Mouse (Mus musculus) T-helper 2 cell (primary cell): ENCODE results near the gene Ndufs2.

Experiments
- in situ Hi-C: fragments of 300-600 bp; cut with MboI, MseI; formaldehyde crosslinking; loops from one replicate; pipeline ENCODE4 v1.15.1; 2025; ENCODE audit warnings: high pct_unique_total_duplicates

The Ndufs2 gene

DNA sequence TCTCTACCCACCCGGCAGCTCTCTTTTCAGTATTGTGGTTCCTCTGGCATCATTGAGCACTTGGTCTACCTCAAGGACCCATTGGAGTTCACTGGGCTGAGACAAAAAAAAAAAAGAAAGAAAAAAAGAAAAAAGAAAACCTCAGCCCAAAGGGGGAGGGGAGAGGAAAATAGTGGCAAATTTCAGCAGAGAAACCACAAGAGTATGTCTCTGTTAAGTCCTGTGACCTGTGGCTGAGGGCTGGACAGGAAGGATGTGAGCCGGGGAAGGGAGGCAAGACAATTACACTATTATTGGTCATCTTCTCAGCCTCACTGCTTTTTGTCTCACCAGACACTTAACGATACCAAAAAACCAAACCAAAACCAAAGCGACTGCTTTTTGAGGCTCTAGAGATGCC, 19.3 kb downstream of the Ndufs2 start:
- in situ Hi-C loops, result no loop called here

DNA sequence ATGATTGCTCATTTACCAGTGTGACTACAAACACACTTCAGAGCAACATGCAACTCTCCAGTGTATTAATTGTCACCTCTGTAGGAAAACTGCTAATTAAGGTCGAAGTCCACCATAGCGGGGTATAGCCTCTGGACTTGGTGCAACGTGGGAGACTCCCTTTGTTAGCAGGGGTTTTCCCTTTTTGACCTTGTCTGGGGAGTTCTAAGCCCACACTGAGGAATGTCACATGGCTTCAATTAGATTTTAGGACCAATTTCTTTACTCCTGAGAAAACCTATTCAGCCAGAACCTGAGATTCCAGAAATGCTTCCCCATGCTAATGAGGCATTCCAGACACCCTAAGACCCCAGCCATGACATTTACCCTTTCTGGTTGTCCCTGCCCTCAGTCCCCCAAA, 21.0 kb downstream of the Ndufs2 start:
- in situ Hi-C loops, result no loop called here

DNA sequence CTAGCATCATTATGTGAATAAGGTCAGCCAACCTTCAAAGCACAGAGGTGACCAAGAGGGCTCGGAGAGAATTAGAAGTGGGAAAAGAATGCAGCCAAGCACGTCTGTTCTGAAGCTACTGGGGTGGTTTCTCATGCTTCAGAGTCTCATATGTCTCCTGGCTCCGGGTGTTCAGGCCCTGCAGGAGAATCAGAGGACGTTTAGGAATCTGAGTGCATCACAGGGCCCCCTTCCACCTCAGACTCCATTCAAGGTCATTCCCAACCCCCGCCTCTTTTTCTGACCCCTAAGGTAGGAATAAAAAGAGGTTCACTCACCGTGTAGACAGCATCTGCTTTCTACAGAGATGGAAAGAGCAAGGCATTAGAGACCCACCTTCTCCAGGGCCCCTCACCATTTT, 21.4 kb downstream of the Ndufs2 start:
- in situ Hi-C loops, result no loop called here

DNA sequence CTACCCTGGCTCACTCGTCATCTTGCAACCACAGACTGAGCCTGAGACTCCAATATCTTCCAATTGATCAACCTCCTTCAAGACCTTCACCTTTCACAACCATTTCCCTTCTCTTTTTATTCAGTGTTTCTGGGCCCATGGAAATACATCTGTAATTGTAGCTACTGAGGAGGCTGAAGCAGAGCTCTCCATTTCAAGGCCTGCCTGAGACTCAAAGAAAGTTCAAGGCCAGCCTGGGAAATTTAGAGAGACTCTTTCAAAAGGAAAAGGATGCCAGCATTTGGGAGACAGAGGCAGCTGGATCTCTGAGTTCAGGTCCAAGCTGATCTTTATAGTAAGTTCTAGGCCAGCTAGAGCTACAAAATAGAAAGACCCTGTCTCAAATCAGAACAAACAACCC, 23.3 kb downstream of the Ndufs2 start:
- in situ Hi-C loops, result no loop called here

DNA sequence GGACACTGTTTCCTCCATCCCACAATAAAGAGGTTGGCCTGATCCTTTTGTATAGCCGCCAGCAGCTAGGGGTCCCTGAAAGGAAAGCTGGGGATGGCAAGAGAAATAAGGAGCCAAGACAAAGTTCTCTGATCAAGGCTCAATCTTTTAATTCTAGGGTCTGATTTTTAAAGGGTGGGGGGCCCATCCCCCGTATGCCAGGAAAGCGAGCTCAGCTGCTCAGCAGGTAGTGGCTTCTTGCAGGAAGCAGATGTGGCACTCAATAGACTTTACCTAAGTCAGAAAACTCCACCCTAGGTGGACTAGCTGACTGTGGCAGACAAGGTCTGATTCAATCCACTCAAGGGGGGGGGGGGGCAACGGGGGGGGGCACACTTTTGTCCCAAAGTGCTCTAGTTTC, 24.4 kb downstream of the Ndufs2 start:
- in situ Hi-C loops, result no loop called here

DNA sequence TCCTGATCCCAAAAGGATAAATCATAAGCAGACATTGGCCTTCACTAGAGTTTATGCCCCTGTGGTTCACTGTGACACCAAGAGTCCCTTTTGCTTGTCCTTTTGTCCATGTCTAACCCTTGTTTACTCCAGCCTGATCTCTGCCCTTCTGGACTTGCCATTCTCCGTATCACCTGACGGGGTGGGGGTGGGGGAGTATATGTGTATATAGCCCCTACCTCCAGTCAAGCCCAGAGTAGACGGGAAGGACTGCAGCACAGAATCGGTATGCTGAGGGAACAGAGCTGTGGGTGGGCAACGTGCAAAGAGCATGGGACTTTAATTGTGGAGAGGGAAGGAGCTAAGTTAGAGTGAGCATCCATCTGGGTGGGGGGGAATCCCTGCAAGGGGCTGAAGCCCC, 26.3 kb downstream of the Ndufs2 start, which contains the start of gene Apoa2:
Gene Apoa2 (plus strand): TSS at position 198 of the 400 bp plus-strand sequence.
- in situ Hi-C loops, result loop anchor here (5.0 kb wide), 1 partner anchor 108 kb away; no protein-coding TSS in a partner anchor

DNA sequence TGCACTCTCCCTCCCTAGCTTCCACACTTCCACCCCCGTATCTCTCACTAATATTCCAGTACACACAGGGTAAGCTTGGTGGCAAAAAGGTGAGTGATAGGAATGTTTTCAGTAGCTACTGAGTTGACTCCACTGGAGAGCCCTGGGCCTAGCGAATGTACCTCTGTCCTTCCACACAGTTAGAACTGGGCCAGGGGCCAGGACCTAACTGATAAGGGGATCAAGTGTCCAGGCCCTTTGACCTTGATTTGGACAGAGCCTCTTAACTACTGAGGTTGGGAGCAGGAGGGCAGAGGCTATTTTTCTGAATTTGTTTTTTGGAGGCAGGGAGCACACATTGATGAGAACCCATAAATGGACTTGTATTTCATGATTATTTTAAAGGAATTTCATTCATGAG, 27.4 kb downstream of the Ndufs2 start:
- in situ Hi-C loops, result loop anchor here (5.0 kb wide), 1 partner anchor 106 kb away; no protein-coding TSS in a partner anchor

DNA sequence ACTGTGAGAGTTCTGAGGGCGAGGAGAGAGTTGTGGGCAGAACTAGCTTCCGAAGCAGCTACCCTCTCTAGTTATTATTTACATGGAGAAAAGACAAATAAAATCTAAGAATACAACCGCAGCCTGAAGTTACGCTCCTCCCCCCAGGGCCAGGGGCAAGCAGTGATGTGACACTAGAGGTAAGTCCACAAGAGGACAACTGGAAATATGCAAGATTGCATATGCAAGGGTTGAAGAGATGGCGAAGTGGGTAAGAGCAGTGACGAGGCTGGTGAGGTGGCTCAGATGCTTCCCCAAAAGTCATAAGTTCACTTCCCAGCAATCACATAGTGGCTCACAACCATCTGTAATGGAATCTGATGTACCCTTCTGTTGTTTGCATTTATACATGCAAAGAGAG, 28.0 kb downstream of the Ndufs2 start:
- in situ Hi-C loops, result loop anchor here (5.0 kb wide), 1 partner anchor 106 kb away; no protein-coding TSS in a partner anchor

DNA sequence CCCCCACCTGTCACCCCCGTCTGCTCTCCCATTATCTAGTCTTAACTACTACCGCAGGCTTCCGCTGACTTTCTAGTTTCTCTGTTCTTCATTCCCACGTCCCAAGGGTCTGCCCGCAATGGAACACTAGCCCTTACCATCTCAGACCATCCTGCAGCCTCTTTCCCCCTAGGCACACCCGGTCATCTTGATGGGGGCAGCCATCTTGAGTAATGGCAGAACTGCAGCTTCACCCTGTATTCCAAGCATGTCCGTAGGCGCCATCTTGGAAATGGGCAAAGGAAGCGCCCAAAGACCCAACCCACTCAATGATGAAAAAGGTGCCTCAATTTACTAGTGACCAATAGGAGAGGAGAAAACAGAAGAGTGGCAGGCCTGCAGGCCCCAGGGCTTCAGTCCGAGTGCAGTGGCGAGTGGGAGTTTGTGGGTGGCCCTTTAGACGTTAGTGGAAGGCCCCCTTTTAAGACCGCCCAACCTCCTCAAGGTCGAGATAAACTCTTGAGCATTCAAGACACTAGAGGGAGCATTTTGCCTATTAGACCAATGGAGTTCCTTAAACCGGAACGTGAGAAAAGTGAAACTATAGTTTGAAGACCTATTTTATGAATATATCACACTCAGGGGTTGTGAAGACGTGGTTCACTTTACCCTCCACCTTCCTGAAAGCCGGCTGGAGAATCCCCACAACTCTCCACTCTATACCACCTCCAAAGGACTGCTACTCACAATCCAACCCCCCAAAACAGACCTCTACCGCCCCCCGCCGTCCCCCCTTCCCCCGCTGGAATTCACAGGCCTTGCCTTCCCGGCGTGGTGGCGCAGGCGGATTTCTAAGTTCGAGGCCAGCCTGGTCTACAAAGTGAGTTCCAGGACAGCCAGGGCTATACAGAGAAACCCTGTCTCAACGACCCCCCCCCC, 28.7 kb downstream of the Ndufs2 start, which contains the start of gene Tomm40l:
Gene Tomm40l (minus strand): TSS at position 277 of the 918 bp plus-strand sequence.
- in situ Hi-C loops, result loop anchor here (5.0 kb wide), 1 partner anchor 105 kb away; no protein-coding TSS in a partner anchor

DNA sequence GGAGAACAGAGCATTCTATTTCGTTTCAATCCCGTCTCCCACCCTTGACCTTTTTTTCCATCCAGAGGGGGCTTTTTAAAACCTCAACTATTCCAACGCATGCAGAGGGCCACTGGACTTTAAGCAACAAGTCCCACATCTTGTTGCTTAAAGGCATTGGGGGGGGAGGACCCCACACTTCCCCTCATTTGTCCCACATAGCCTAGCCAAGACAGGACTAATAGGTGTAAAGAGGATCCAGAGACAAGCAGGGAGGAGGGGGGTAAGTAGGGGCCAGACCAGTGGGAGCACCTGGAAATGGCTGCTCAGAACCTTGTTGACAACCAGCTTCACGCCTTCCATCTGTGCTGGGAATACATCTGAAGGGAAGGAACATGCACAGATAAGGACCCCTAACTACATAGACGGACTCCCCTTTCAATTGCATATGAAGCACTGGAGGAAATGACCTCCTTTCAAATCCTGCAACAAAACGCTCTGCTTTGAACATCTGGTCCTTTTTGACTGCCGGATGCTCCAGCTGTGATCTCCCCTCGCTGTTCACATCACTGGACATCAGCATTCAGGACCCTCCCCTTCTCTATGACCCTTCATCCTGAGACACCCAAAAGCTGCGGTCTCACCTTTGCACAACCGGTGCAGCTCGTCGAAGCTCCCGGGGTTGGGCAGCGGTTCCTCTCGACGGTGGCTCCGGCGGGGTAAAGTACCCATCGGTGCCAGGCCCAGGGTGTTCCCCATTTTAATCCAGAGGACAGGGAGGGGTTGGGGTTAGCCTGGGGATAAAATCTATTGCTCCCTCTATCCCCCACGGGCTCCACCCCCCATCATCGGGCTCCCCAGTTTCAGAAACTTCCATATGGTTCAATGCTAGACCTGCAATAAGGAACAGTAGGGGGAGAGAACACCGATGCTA, 29.7 kb downstream of the Ndufs2 start:
- in situ Hi-C loops, result loop anchor here (5.0 kb wide), 1 partner anchor 104 kb away; no protein-coding TSS in a partner anchor

DNA sequence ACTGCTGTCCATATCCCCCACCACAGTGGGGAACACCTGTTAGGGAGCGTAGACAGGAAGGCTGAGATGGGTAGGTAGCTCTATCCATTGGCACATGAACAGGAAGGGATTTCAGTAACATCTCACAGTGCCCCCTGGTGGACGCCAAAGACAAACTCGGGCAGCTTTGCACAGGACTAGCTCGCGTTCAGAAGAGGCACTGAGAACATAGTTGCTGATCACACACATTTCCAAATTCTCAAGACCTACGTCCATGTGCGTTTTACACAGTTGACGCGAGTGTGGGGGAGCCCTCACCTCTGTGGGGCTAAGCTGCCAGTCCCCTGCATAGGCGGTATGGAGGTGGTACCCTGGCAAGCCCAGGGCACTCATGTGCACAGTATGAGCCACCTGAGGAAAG, 30.3 kb downstream of the Ndufs2 start:
- in situ Hi-C loops, result loop anchor here (5.0 kb wide), 1 partner anchor 104 kb away; no protein-coding TSS in a partner anchor

DNA sequence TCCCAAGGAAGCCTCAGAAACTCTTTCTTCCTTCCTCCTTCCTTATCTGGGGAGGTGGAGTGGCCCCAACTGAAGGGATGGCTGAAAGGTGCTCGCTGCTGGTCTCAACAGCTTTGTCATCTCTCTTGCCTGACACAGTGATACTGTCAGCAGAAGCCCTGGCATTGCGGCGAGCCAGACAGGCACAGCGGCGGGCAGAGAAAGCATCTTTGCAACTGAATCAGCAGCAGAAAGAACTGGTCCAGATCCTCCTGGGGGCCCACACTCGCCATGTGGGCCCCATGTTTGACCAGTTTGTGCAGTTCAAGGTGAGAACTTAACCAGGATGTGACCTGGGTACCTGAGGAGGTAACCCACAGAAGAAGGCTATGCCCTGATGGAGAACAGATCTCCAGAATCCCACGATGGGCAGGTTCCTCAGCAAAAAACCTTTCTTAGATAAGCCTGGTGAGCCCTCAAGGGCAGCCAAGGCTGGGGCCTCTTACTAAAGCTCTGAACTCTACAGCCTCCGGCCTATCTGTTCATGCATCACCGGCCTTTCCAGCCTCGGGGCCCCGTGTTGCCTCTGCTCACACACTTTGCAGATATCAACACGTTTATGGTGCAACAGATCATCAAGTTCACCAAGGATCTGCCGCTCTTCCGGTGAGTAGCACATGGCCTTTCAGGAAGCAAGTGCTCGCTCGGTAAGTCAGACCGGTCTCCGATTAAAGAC, 34.8 kb downstream of the Ndufs2 start:
- in situ Hi-C loops, result loop anchor here (5.0 kb wide), 1 partner anchor 79 kb away; no protein-coding TSS in a partner anchor

DNA sequence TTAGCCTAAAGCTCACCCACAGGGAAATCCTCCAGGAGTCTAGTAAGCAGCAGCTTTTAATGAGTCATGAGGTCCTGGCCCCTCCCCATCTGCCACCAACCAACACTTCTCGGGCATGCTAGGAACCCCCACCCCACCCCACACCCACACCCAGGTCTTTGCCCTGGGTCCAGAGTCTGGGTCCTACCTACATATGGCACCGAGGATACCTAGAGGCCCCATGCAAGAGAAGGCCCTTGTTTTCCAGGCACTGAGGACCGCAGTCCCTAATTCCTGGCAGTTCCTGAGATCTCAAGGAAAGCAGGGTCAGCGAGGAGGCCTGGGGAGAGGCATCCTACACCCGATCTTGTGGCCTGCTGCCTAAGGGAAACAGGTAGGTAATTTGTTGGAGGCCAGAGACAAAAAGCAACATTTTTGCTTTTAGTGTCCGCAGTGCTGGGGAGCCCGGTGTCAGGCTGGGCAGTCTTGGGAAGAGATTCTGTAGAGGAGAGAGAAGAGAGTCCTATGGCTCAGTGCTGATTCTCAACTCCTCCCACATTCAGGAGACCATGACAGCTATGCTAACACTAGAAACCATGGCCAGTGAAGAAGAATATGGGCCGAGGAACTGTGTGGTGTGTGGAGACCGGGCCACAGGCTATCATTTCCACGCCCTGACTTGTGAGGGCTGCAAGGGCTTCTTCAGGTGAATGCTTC, 37.2 kb downstream of the Ndufs2 start, which contains the start of gene Nr1i3:
Gene Nr1i3 (plus strand): TSS at position 170 of the 696 bp plus-strand sequence.
- in situ Hi-C loops, result no loop called here

DNA sequence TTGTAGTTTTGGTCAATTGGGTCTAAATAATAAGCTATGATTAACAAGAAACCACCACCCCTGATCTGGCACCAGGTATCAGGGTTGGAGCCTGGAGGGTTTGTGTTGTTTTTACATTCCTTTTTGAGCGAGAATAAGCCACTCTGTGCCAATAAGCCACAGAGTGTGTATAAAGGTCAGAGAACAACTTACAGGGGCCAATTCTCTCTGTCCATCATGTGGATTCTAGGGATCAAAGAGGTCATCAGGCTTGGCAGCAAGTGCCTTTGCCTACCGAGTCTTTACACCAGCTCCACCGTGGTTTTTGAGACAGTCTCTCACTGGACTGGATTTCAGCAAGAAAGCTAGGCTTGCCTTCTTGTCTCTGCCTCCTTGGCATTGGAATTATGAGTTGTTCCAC, 38.3 kb downstream of the Ndufs2 start:
- in situ Hi-C loops, result no loop called here

DNA sequence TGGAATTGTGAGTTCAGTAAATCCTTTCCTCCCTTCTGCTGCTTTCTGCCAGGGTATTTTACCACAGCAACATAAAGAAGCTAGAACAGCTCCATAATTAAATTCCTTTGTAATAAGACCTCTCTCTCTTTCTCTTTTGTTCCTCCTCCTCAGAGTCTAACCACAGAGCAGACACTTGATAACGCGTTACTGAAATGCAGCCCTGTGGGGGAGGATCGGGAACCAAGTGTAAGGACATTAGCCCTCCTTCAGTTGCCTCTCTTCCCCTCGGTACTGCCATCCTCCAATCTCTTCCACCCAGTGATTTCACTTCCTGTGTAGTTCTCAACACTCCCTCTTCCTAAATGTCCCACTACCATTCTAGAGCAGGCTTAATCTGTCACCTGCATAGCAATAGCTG, 41.8 kb downstream of the Ndufs2 start:
- in situ Hi-C loops, result no loop called here

DNA sequence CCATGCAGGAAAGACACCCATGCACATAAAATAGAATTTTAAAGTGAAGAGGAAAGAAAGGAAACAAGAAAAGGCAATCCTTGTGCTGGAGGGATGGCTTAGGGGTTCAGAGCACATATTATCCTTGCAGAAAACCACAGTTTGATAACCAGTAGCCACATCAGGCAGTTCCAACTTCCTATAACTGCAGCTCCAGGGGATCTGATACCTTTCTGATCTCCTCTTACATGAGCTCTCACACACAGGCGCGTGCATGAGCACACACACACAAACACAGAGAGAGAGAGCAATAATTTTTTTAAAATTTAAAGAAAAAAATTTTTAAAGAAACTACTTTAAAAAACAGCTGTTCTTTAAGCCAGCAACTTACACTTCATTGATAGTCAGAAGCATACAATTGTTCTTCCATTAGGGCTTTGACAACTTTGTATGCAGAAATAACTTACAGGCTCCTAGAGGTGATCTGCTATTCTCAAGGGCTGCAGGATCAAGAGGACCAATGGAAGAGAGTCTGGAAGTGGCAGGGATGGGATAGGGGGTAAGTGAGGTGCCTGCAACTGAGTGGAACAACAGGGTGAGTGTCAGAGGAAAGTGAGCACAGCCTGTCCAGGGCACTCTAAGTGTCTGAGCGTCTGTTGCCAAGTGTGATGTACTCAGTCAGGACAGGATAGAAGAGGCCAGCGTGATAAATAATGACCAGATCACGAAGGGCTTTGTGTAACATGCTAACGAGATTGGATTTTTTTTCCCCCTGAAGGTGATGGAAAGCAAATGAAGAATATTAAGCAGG, 45.3 kb downstream of the Ndufs2 start:
- in situ Hi-C loops, result no loop called here

DNA sequence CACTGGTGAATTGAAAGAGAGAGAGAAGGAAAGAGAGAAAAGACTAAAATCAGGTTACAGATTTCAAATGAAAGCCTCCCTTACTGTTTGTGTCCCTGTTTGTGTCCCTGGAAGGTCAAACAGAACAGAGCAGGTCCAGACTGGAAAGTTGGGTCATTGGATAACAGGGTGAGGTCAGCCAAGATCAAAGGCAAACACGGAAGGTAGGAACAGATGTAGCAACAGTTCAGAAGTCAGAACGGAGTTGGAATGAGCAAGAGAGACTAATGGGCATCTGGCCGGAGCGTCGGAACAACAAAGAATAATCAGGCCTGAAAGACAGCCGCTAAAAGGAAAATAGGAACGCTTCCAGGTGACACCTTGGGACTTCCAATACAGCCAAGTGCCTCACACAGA, 46.9 kb downstream of the Ndufs2 start:
- in situ Hi-C loops, result no loop called here

DNA sequence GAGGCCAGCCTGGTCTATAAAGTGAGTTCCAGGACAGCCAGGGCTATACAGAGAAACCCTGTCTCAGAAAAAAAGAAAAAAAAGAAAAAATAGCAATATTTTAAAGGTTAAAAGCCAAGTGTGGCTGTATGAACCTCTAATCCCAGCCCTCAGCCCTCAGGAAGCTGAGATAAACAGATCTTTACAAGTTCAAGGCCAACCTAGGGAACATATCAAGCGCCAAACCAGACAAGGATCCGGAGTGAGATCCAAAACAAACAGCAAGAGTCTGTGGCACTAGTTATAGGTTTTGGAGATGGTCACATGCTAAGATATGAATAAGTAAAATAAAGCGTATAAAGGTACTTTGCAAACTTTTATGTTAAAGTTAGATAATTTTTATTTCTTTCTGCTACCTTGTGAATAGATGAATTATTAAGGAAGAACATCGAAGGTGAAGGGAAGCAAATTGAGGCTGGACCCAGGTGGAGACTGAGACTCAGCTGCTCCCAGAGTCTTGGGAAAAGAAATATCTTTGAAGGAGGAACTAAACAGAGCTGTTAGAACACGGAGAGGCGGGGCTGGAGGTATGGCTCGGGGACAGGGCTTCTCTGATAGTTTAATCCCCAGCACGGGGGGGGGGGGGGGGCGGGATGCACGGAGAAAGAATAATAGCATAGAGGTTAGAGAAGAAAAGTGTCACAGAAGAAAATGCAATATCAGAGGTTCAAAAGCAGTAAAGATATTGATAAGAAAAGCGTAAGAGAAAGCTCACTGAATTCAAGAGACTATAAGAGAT, 47.5 kb downstream of the Ndufs2 start:
- in situ Hi-C loops, result no loop called here

DNA sequence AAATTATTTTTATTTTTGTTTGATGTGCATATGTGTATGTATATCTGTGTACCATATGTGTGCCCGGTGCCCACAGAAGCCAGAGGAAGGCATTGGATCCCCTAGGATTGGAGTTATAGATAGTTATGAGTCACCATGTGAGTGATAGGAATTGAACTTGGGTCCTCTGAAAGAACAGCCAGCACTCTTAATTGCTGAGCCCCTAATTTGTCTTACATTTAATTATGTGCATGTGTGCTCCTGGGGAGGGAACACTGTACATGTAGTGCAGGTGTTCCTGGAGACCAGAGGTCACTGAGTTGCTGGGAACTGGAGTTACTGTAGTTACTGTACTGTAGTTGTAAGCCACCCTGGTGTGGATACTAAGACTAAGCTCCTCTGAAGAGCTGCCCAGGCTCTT, 50.4 kb downstream of the Ndufs2 start:
- in situ Hi-C loops, result no loop called here
